Mouse (Mus musculus) gastrocnemius, postnatal 10 days (tissue): ENCODE results near the gene Ints5. TPM values are rescaled to one million over a fixed set of nuclear protein-coding genes. Genes with fewer than 3 reads are reported as not detected.
A peak's percentile ranks its signal among the peaks of the same experiment; 100 is the strongest.
"Not testable (repeated sequence)": the region's sequence is repeated elsewhere in the genome, so short reads cannot be mapped to it uniquely, and the experiment has no call there.

Experiments used
- DNase-seq: peaks from one replicate; pipeline ENCODE4 v3.0.0; 2021; ENCODE audit warnings: mixed read lengths
- total RNA-seq, 2 experiments: library from RNA; stranded (reverse); gene quantifications; 2 replicates each; pipeline ENCODE4 v1.2.3; 2021

Ints5 gene
- total RNA-seq, 2 experiments from 2014 or later, result 10.7 to 14.6 TPM

DNA sequence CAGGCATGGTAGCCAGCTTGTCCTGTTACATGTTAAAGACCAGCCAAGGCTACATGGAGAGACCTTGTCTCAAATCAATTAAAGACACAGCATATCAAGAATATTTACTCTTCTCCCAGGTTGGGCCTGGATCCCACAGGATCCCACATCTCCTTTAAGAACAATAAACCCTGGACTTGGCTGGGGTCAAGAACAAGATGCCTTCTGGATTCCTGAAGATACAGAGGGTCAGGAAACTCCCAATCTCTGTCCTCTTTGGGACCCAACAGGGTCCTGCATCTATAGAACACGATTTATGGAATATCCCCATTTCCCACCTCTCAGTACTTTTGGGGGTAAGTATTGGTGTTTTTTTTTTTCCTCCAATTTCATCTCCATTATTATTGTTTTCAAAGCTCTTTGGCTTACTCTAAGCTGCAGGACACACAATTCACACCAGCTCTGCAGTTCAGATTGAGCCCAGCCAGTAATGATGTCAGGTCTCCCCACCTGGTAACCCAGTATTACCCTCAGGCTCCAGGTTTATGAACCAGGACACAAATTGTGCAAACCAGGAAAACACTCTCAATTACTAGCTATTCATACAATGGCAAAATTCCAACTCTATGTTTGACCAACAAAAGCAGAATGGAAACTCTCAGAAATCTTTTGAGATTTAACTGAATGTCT, 5.8 kb upstream of the Ints5 start:
- no peak for DNase-seq

DNA sequence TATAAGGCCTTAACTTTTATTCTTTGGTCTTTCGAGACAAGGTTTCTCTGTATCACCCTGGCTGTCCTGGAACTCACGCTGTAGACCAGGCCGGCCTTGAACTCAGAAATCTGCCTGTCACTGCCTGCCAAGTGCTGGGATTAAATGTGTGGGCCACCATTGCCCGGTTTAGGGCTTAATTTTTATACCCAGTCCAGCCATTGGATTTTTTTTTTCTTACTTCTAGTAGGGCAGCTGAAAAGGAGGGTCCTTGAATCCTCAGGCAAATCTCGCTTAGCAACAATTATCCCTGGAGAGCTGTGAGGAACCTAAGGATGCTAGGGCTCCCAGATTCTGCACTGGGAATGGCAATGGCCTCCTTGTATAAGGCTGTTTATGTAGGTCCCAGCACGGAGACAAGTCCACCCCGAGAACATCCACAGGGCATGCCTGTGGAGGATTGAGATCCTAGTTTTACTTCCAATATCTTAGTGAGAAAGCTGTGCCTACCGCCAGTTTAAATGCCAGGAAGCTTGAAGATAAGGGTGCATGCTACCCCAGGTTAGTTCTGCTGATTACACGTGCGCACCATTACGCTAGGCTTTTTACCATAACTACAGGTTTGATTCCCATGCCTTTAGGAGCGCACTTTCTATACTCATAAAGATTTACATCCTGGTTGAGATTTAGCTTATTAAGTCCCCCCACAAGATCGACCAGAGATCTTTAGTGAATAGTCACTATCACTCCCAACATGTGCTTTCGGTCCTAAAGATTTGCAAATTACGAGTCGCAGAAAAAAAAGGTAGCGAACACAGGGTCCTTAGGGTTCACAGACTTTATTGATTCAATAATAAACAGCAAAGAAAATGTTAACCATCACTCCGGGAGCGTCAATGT, 5.0 kb upstream of the Ints5 start:
- DNase-seq, result no peak

DNA sequence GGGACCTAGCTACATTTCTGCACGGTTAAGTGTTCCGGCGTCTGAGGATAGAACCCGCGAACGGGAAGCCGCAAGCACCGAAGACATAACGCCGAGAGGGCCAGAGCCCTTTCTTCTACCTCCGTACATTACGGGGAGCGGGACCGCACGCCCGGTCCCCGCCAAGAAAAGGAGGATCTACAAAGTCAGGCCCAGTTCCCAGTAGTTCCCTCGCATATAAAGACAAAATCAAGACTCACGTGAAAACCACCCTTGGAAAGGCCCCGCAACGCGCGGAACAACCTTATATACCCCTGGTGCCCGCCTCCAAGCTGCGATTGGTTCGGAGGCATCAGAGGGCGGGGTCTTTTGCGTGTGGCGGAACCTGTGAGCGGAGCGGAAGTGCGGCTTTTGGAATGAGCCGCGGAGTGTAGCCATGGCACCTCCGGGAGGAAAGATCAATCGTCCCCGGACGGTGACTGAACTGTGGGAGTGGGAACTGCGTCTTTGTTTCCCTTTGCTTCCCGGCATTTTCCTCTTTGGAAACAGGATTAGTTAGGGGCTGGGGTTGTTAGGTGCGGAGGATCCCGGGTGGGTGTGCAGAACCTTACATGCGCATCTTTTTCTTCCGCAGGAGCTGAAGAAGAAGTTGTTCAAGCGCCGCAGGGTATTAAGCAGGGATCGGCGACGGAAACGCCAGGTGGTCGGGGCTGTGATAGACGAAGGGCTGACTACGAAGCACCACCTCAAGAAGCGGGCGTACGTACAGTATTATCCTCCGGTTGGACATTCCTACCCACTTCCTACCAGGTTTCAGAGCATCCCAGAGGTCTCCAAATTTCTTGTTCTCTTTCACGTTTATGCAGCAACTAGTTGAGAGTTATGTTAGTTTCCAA, 4.1 kb upstream of the Ints5 start, which contains the start of the genes 1810009A15Rik and Gm49416:
Gene 1810009A15Rik, plus strand, starts transcription at position 343 of the 875 bp plus-strand sequence.
Gene Gm49416, plus strand, starts transcription at position 416 of the 875 bp plus-strand sequence.
- DNase-seq, result peak; percentile 91

DNA sequence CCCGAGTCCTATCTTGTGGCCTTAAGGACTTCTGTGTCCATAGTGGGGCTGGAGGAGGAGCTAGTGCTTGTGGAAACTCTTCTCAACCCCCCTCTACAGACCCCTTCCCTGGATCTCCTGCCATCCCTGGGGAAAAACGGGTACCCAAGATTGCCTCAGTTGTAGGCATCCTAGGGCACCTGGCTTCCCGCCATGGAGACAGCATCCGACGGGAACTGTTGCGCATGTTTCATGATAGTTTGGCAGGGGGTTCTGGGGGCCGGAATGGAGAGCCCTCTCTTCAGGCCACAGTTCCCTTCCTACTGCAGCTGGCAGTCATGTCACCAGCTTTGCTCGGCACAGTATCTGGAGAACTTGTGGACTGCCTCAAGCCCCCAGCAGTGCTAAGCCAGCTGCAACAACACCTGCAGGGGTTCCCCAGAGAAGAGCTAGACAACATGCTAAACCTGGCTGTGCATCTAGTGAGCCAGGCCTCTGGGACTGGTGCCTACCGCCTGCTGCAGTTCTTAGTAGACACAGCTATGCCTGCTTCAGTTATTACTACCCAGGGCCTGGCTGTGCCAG, 2.7 kb downstream of the Ints5 start:
- no peak for DNase-seq

DNA sequence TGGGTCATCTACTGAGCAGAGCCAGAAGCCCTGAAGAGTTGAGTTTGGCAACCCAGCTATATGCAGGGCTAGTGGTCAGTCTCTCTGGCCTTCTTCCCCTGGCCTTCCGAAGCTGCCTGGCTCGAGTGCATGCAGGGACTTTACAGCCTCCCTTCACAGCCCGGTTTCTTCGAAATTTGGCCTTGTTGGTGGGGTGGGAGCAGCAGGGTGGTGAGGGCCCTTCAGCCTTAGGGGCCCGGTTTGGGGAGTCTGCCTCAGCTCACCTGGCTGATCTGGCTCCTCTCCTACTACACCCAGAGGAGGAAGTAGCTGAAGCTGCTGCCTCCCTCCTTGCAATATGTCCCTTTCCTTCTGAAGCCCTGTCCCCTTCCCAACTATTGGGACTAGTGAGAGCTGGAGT, 3.4 kb downstream of the Ints5 start:
- DNase-seq, result not testable (repeated sequence)

DNA sequence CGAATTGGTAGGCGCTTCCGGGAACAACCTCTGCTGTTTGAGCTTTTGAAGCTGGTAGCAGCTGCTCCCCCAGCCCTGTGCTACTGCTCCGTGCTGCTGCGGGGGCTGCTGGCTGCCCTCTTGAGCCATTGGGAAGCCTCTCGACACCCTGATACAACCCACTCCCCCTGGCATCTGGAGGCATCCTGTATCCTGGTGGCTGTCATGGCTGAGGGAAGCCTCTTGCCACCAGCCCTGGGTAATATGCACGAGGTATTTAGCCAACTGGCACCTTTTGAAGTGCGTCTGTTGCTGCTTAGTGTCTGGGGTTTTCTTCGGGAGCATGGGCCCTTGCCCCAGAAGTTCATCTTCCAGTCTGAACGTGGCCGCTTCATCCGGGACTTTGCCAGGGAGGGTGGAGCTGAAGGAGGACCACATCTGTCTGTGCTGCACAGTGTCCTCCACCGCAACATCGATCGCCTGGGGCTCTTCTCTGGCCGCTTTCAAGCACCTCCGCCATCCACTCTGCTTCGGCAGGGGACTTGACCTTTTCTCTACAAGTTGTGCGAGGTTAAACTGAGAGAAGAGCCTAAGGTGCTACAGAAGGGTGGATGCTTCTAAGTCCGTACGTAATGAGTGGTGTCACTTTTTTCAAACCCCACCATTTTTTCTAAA, 4.5 kb downstream of the Ints5 start:
- DNase-seq, result peak; percentile 58

DNA sequence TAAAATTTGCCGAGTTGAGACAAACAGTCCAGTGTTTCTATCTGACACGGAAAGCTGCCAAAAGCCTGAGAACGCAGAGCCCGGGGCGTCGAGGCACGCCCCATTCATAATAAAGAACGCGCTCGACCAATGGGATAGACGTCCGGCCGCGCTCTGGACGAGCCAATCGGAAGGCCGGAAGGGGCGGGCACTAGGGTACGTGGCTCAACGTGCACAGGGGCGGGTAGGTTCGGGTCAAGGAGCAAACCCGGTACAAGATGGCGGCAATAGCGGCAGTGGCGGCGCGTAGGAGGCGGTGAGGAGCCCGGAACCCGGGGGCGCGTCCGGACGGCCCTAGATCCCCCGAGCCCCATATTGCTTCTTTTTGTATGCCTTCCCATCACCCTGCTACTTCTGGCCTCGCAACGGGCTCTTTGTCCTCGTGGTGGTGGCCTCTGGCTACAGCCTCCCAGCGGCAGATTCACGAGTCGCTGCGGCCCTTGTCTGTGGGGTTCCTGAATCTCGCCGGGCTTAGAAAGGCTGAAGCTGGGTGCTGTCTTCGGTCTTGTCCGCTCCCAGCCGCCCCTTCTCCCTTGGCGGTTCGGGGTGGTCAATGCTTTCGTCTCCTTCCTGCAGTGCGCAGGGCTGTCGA, 5.2 kb downstream of the Ints5 start, which contains the start of gene Ganab:
Gene Ganab, plus strand, starts transcription at position 207 of the 631 bp plus-strand sequence.
- DNase-seq, result peak; percentile 91

DNA sequence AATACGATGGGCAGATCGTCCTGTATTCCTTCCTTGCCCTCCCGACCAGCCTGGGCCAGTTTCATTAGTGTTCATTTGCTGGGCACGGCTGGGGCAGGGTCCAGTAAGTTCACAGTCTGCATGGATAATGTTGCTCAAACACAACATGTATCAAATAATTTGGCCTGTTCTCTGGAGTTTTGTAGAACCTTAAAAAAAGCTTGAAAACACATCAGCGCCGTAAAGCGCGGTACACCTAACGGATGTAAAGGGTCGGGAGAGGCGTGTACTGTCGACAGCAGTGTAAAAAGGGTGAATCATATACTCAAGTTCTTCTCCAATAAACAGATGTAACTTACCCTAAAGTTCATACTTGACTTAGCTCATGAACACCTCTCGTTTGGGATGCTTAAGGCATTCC, 5.8 kb downstream of the Ints5 start:
- DNase-seq, result no peak

DNA sequence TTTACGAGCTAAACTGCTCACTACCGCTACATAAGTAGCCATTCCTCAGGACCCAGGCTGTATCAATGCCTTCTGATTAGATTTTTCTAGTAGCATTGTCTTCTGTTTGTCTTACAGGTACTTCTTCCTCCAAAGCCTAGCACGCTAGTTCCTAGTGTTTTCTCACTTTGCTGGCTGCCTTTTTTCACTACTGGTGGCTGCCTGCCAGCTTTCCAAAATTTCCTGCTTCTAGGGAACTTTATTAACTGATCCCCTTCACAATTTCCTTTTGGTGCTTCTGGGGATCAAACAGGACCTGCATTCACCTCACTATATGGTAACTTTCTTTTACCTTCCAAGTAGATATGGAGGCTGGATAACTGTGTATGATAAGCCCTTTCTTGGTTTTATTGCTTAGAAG, 6.3 kb downstream of the Ints5 start:
- no peak for DNase-seq

DNA sequence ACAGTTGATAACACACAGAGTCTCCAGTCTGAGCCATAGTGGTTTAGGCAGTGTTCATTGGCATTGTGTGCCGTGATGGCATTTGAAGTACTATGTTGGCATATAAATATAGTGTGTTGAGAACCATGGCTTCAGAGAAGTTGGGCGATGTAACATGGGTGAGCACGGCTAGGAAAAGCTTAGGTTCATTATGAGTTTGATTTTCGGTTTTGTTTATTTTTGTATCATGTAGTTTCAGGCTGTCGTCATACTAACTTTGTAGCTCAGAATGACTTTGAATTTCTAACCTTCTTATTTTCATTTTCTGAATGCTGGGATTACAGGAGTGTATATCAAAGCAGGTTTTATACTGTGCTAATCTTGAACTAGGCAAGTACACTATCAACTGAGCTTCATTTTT, 10.6 kb downstream of the Ints5 start:
- no peak for DNase-seq

DNA sequence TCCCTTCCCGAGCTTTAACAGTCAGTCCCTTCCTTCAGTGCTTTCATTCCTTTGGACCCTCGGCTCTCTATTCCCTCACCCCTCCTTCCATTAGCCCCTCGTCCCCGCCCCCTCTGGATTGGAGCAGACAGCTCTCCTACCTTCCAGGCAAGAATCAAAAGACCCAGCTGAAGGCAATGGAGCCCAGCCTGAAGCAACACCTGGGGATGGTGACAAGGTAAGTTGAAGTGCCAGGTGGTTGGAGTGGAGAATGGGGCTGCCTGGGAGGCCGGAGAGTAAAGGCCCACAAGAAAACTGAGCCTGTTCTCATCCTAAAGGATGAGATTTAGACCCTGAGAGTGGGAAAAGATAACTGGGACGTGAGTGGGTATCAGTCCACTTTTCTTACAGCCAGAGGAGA, 15.7 kb downstream of the Ints5 start:
- DNase-seq, result no peak

DNA sequence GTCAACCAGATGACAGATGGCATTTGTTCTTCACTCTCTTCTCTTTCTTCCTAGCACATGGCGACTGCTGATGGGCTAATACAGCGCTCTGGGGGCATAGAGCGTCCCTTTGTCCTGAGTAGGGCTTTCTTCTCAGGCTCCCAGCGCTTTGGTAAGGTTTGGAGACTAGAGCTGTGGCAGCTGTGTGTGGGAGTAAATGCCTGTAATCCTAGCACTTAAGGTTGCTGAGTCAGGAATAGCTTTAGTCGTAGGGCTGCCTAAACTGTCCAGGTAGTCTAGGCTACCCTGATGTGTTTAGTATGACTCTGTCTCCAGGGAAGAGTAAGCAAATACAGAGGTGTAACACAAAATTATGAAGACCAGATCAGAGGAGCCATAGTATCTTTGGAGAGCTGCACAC, 19.0 kb downstream of the Ints5 start:
- DNase-seq, result no peak

DNA sequence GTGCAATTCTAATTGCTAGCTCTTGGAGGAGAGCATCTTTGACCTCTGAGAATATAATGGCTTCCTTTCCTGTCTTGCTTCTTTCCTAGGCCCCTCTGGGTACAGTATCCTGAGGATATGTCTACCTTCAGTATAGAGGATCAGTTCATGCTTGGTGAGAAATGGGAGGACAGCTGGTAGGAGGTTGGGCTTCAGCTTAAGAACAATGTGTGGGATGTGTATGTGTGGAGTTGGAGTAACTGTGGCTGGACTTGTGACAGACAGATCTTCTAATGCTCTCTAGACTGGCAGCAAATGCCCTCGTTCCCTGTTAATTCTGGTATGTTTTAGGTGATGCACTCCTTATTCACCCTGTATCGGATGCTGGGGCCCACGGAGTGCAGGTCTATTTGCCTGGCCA, 21.4 kb downstream of the Ints5 start:
- no peak for DNase-seq

DNA sequence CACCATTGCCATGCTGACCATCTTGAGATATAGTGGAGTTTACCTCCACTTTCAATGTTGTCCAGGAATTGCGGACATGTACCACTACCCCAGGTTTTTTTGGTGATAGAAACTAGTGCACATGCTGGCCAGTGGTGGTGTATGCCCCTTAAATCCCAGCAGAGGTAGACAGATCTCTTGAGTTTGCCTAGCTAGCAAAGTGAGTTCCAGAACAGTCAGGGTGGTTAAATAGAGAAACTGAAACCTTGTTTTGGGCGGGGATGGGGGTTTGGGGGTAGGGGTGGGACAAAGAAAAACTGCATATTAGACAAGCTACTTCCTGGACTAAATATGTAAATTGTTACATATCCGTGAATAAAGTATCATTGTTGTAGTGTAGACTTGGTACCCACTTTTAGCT, 26.2 kb downstream of the Ints5 start:
- no peak for DNase-seq

DNA sequence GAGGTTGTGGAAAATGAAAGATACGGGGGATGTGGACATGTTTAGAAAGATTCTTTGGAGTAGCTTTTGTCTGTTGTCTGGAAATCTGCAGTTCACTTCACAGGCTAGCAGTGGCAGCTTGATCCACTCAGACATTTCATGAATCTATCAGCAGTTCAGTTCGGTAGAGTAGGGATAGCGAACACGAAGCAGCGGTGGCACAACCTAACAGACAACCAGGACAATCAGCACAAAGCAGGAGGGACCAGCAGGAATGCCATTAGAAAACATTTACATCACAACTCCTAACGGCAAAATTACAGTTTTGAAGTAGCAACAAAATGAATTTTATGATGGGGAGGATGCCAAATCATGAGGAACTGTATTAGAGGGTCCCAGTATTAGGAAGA, 26.9 kb downstream of the Ints5 start:
- no peak for DNase-seq

DNA sequence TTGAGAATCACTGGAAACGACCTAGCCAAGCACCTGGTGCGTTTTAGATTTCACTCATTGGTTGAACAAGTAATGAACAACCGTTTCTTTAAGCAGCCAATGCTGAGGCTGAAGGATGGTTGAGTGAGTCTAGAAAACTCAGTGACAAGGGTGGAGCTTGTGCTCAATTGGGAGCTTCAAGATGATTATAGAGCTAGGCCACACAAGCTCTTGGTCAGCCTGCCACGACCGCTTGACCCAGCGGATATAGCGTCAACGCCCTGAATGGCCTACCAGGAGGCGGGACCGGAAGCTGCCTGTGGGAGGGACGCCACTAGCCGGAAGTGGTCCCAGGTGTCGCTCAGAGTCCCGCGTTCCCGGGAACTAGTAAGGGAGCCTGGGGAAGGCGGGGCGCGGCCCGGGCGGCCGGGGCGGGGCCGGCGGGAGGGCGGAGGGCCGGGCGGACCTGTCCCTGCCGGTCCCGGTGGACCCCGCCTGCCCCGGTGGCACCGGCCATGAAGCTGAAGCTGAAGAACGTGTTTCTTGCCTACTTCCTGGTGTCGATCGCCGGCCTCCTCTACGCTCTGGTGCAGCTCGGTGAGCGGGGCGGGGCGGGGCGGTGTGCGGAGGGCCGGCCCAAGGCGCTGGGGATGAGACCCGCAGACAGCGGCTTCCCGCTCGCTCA, 27.4 kb downstream of the Ints5 start, which contains the start of gene B3gat3:
Gene B3gat3, plus strand, starts transcription at position 302 of the 664 bp plus-strand sequence.
- peak; percentile 94 for DNase-seq

DNA sequence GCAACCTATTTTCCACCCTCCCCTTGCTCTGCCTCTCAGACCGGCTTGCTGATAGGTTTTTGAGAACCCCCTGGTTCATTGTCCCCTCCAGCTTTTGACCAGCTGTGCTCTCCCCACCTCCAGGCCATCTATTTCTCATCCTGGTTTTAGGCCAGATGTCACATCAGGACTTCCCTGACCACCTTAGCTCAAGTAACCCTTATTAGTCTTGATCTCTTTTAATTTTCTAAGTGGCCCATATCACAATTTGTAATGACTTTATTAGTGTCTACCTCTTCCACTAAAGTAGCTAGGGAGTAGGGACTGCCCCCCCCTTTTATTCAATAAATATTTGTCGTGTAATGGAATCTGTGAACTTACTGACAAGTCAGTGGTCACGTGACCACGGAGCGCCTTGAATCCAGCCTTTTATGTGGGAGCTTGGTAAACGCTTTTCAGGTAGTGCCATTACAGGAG, 28.1 kb downstream of the Ints5 start:
- no peak for DNase-seq

DNA sequence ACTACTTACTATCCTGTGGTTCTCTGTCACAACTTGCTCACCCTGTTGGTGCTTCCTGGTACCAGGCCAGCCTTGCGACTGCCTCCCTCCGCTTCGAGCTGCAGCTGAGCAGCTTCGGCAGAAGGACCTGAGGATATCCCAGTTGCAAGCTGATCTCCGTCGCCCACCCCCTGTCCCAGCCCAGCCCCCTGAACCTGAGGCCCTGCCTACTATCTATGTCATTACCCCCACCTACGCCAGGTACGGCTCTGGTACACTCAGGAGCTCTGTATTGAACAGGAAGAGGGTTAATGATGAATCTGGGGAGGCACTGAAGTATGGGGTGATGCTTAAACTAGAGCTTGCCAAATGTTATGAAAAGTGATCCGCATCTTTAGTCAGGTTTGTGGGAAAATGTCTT, 28.9 kb downstream of the Ints5 start:
- no peak for DNase-seq

DNA sequence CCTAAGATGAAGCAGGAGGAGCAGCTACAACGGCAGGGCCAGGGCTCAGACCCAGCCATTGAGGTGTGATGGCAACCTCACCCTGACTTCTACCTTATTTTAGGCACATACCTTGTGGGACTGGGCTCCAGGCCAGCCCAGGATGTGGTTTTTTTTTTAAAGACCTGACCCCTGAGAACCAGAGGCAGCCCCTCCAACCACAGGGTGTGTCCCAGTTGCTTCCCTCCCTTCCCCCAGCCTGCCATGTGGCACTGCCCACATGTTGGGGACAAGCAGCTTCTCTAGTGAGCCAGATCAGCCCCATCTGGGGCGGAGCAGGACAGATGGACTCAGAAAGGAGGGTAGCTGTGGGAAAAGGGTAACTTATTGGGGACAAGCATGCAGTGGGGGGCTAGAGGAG, 34.0 kb downstream of the Ints5 start:
- DNase-seq, result no peak

DNA sequence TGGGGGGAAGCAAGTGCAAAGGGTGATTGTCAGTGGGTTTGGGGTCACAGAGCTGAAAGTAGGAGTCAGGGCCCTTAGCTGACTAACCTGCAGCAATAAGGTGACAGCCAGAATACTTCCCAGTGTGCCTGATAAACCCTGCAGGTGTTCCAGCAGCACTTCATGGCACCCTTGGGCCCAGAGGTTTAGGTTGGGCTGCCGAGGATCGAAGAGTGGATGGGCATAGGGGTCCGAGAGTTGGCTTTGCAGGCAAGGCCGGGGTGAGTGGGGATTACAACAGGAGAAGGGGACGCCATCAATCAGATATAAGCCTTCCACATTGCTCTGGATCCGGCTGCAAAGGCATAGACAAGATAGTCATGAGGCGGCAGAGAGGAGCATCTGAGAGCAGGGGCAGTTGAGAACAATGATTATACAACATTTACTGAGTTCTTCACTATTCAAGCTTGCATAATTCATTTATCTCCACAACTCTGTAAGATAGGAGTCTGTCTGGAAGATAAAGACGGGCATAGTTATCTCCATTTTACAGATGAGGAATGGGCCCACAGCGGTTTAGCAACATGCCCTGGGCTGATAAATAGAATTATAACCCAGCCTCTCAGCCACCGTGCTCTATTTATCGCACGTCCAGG, 35.2 kb downstream of the Ints5 start:
- DNase-seq, result no peak
